Mouse (Mus musculus): ENCODE results near the gene Fanca. TPM values are rescaled to one million over a fixed set of nuclear protein-coding genes. Genes with fewer than 3 reads are reported as not detected.
"Not testable (repeated sequence)": the region's sequence is repeated elsewhere in the genome, so short reads cannot be mapped to it uniquely, and the experiment has no call there.

Fanca gene
- total RNA-seq, 4 experiments from 2014 or later = not detected

DNA sequence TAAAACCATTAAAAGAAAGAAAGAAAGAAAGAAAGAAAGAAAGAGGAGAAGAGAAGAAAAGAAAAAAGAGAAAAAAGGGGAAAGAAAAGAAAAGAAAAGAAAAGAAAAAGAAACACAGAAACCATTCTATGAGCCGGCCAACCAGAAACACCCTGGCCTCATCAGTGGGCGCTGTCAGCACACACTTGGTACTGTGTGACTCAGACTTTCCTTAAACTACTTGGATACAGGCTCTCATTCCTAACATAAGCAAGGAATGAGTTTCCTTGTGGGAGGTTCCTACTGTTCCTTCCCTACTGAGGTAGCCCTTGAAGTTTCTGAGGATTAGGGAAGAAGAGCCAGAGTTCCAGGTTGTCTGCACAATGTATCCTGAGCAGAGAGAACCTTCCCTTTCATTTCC is 12.9 kb upstream of the Fanca start:
- no peak for DNase-seq (ENCODE audit: low spot score in 2 of 2)

DNA sequence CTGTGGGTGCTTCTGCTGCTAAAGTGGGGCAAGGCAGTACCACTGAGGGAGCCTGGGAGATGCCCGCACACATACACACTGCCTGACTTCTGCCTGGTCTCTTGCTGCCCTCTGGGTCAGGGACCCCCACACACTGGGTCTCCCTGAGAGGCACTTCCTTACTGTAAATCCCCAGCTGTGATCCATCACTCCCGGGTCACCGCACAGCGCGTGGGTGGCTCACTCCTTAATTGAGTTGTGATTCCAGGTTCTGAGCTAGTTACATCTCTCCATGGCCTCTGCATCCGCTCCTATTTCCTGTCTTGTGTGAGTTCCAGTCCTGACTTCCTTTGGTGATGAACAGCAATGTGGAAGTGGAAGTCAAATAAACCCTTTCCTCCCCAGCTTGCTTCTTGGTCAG is 12.3 kb upstream of the Fanca start:
- no peak for DNase-seq (ENCODE audit: low spot score in 2 of 2)

DNA sequence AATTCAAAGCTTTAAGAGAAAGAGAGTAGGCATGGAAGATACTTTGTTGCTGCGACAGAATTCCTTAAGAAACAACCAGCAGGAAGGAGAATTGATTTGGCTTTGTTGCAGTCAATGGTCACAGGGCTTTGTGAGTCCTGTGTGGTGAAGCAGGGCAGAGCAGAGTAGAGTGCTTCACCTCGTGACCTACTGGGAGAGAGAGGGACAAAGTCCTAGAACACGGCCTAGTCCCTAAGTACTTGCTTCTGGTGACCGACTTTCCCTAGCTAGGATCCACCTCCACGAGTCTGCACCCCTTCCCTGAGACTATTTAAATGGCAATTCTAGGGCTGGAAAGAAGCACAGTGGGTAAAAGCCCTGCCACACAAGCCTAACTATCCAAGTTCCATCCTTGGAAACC is 11.6 kb upstream of the Fanca start:
- DNase-seq (ENCODE audit: low spot score in 2 of 2) = no peak

DNA sequence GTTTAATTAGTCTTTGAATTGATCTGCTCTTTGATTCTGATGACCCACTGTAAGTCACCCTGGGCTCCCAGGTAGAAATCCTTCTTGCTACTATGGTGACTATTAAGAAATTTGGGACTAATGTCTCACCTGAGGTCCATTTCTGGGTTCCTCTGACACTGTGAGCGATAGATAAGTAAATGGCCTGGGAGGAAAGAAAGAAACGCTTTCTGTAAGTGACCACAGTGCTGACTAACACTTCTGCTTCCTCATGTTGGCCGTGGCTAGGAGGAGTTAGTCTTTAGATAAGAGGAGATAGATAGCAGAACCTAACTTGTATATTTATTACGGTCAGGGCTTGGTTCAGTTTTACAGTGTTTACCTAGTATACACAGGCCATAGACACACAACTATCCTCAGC is 11.0 kb upstream of the Fanca start:
- DNase-seq (ENCODE audit: low spot score in 2 of 2) = no peak

DNA sequence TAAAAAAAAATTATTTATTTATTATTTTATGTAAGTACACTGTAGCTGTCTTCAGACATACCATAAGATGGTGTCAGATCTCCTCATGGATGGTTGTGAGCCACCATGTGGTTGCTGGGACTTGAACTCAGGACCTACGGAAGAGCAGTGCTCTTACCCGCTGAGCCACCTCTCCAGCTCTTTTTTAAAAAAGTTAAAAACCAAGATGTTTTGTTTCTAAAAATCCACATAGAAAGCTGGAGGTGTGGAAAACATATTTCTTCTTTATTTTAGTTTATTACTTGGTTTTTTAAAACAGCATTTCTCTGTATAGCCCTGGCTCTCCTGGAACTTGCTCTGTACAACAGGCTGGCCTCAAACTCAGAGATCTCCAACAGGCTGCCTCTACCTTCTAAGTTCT is 10.2 kb upstream of the Fanca start:
- DNase-seq (ENCODE audit: low spot score in 2 of 2) = no peak

DNA sequence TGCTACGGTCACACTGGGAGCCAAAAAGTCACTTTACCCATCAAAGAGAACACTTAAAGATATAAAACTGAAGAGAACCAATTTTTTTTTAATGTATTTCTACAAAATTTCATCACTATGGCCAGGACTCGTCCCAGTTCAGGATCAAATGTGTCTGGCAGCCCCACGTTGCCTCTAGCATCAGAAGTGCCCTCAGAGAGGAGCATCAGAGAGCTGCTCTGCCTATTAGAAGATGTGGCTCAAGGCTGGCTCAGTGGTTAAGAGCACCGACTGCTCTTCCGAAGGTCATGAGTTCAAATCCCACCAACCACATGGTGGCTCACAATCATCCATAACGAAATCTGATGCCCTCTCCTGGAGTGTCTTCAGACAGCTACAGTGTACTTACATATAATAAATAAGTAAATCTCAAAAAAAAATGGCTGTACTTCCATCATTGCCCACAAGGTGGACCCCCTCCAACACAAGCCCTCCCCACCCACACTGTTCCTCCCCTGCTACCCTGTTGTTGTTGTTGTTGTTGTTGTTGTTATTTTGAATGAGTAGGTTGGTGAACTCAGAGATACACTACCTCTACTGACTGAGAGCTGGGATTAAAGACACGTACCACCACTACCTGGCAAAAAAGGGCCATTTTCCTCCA is 1.3 kb upstream of the Fanca start:
- no peak for DNase-seq (ENCODE audit: low spot score in 2 of 2)

DNA sequence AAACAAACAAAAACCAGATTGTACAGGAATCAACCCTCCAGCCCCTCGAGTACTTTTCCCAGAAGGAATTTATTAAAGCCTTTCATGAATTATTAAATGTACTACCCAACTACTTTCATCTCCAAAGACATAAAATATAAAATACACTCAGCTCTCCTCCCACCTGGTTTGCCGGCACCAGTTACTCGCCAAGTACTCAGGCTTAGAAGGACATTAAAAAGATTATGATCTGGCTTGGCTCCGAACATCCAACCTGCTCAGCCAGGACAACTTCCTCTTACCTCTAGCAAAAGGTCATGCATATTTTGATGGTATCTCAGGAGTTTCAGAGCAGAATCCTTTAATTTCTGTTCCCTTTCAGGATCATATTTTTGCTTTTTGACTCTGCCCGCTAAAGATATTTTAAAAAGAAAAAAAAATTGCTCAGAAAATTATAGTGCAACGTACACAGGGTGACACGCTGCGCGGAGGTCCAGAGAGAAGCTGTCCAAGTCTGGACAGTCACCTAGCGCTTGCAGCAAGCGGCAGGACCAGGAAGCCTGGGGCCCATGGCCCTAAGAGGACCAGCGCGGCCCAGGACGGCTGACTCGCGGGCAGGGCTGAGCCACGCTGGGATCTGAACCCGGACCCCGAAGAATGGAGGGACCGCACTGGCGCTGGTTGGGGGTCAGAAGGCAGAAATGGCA is 452 bp downstream of the Fanca start:
- no peak for DNase-seq (ENCODE audit: low spot score in 2 of 2)

DNA sequence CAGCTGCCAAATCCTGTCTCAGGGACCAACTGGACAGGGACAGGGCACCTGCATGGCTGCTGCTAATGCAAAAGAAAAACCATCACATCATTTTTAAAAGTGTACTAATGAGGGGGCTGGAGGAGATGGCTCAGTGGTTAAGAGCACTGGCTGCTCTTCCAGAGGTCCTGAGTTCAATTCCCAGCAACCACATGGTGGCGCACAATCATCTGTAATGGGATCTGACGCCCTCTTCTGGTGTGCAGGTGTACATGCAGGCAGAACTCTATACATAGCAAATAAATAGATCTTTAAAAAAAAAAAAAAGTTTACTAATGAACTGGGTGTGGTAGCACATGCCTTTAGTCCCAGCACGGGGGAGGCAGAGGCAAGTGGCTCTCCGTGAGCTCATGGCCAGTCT is 9.6 kb downstream of the Fanca start:
- DNase-seq (ENCODE audit: low spot score in 2 of 2) = no peak

DNA sequence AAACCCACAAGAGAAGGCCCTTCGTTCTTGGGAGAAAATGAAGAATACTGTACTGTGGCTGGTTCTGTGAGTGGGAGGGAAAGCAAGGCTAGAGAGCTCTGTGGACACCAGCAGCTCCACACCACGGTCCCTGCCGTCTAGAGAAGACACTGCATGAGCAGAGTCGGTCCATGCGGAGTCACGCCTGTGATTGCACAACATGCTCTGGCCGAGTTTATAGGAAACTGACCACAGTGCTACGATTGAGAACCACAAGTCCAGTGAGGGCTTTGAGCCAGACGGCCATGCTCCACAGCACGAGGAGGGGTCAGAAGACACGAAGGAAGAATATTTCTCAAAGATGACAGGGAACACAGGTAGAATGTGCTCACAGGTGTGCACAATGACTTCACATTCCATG is 20.1 kb downstream of the Fanca start:
- no peak for DNase-seq (ENCODE audit: low spot score in 2 of 2)

DNA sequence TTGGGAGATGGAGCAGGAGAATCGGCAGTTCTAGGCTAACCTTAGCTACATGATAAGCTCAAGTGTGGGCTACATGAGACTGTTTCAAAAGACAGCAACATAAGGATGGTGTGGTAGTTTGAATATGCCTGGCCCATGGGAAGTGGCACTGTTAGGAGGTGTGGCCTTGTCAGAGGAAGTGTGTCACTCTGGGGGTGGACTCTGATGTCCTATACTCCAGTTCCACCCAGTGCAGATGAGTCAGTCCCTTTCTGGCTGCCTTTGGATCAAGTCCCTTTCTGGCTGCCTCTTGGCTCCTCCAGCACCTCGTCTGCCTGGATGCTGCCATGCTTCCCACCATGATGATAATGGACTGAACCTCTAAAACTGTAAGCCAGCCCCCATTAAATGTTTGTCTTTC is 25.6 kb downstream of the Fanca start:
- no peak for DNase-seq (ENCODE audit: low spot score in 2 of 2)

DNA sequence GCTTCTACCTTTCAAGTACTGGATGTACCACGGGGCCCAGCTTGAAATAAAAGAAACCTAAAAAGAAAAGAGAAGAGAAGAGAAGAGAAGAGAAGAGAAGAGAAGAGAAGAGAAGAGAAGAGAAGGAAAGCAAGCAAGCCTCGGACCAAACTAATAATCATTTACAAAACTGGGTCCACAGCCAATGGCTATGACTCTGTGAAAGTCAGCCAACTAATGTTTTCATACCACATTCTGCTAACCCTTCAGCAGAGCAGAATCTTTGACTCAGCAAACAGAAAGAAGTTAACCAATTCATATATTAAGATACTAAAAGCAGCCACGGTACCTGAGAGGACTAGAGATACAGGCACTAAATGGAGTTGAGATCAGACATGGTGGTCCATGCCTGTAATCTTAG is 26.1 kb downstream of the Fanca start:
- DNase-seq (ENCODE audit: low spot score in 2 of 2) = no peak

DNA sequence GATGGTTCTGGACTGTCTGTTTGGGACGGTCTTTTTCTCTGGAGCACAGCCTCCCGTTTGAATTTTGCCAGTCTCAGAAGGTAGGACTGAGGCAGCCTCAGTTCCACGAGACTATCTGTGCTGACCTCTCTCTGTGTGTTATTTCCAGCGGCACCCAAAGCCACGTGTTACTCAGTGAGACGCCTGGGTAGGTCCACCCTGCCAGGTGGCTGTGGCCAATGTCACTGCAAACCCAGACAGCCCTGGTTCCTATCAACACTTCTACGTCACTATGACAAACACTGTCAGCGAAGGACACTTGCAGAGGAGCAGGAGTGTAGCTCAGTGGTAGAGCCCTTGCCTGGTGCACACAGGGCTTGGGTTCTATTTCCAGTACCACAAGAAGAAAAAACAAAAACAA is 26.7 kb downstream of the Fanca start:
- DNase-seq (ENCODE audit: low spot score in 2 of 2) = no peak

DNA sequence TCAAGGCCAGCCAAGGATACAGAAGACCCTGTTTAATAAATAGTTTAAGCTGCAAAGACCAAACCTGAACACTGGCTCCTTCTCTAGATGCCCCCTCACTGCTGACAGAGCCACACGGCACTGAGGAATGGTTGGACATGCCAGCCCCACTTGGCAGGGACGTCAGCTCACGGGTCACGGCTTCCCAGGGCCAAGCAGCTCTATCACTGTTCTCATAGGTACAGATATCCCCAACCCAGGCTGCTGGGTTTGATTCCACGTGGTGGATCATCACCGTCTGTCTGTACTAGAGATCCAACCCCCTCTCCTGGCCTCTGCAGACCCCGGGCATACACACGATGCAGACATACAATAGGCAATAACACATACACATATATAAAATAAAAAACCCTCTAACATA is 27.7 kb downstream of the Fanca start:
- no peak for DNase-seq (ENCODE audit: low spot score in 2 of 2)

DNA sequence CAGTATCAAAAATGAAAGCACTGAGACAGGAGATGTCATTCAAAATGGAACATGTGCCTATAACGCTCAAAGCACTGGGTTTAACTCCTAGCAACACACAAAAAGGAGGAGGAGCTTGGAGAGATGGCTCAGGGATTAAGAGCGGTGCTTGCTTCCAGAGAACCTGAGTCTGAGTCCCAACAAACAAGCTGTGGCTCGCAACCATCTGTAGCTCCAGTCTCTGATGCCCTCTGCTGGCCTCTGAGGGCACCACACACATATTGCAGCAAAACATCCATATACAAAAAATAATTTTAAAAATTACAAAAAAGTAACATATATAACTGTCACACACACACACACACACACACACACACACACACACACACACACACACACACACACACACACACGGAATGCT is 28.2 kb downstream of the Fanca start:
- no peak for DNase-seq (ENCODE audit: low spot score in 2 of 2)

DNA sequence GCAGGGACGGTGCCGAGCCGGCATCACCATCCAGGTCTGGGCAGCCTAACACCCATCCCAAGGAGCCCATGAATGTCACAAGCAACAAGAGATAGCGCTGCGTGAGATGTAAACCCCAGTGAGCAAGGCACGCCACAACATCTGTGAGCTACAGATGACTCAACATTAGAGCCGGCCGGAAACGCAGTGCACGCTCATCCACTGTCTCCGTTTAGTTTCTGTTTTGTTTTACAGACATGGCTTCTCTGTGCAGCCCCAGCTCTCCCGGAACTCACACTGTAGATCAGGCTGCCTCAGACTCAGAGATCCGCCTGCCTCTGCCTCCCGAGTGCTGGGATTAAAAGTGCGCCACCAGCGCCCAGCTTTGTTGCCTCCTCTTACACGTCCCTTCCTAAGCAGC is 31.0 kb downstream of the Fanca start:
- DNase-seq (ENCODE audit: low spot score in 2 of 2) = no peak

DNA sequence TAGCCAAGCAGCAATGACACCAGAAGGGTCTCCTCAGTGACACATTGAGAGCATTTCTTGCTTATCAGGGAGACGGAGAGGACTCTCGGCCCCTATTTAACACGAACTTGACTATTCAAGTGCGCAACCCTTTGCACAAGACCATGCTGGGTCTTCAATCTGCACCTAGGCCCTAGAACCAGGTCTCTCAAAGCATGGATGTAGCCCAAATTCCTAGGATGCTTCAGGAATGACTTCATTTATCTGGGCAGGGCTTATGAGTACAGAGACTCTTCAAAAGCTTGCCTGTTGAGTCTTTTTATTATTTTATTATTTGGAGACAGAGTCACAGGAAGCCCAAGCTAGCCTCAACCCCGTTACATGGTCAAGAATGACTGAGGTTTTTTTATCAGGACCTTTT is 33.9 kb downstream of the Fanca start:
- DNase-seq (ENCODE audit: low spot score in 2 of 2) = no peak

DNA sequence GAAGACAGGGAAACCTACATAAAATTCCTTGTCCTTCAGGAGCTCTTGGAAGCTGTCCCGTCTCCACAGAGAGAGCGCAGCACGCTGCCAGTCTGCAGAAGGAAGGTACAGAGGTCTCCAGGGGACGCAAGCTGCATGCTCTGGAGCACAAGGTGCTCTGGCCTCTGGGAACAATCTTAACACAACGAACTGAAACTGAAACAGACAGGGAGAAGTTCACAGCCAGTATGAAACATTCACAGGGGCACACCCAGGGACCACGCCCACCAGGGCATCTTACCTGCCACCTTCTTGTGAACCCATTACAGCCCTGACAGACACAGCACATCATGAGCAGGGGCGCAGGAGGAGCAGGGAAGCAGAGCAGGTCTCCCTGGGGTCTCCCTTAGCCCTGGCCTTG is 34.4 kb downstream of the Fanca start:
- DNase-seq (ENCODE audit: low spot score in 2 of 2) = no peak

DNA sequence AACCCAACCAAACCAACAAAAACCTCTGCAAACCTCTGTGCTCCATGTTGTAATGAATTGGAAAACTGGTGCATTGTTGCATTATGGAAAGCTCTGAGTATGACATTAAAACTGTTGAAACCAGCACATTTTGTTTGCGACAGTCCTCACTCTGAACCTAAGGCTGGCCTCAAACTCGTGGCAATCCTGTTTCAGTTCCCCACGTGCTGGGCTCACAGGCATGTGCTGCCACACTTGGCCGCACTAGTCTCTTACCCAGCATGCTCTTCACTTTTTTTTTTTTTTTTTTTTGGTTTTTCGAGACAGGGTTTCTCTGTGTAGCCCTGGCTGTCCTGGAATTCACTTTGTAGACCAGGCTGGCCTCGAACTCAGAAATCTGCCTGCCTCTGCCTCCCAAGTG is 35.4 kb downstream of the Fanca start:
- not testable (repeated sequence) for DNase-seq (ENCODE audit: low spot score in 2 of 2)

DNA sequence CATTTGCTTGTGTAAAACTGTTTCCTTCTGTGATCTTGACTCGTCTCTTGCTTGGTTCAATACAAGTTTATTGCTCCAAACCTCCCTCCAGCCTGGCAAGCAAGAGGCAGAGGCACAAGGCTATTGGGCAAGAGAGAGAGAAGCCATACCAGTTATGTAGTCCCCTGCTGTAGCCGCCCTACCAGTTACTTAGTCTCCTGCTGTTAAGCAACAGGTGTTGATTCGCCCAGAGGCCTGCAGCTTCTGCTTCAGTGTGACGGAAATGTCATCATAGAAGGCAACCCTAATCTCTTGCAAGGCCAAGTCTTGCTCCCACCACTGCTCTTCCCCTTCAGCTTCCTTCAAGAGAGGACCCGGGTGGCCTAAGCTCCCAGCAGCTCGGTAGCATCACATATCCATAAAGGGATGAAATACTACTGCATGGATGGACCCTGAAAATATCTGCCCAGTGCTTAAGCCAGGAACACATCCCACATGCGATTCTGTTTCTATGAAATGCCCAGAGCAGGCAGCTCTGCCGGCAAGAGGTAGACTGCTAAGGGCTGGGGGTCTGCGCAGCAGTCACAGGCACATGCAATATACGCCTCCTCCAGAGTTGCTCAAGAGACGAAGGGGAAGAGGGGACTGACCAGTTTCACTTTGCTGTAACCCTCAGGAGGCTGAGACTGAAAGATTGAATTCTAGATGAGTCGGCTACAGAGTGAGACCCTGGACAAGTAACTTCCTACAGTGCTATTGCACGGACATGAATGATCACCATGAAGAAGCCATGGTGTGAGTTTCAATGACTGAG is 37.9 kb downstream of the Fanca start:
- no peak for DNase-seq (ENCODE audit: low spot score in 2 of 2)

DNA sequence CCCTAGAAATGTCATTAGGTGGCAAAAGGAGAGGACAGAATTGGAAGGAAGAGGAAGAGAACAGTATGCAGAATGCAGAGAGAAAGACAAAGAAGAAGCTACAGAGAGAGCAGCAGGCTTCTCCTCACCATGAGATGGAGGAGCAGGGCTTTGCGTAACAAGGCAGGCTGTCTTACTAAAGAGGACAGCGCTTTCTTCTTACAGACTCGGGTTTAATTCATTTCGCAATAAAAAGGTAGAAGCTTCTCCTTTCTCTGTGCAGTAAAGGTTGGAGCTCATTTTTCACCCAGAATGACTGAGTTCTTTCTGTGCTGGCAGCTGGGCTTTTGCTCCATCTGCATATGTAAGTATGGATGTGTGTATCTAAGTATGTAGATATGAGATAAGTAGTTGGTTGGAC is 38.5 kb downstream of the Fanca start:
- DNase-seq (ENCODE audit: low spot score in 2 of 2) = no peak

DNA sequence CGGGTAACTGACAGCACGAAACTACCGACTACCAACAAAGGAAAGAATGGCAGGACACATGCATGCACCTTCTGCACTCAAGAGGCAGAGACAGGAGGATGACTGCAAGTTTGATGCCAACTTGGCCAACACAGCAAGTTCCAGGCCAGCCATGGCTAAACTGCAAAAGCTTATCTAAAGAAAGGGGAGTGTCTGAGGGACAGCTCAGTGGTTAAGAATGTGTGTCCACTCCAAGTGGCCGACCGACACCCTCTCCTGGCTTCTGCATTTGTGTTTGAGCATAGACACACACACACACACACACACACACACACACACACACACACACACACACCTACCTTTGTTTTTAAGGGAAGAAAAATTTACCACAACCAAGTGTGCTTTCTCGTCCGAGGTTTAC is 39.9 kb downstream of the Fanca start:
- no peak for DNase-seq (ENCODE audit: low spot score in 2 of 2)

DNA sequence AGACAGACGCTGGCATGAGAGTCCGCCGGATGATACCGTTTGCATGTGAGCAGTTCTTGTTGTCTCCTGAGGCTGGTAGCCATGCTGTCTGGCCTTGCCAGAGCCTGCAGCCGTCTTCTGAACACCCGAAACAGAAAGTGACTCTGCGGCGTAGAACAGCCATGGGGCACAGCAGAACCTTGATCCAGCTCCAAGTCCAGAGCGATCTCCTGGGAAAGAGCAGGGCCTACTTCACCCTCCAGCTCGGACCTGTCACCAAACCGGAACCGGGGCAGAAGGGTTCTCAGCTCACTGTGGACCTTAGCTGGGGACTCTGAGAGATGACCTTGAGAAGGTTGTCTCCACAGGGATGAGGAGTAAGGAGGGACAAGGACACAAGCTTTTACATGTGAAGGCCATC is 43.3 kb downstream of the Fanca start:
- DNase-seq (ENCODE audit: low spot score in 2 of 2) = no peak

DNA sequence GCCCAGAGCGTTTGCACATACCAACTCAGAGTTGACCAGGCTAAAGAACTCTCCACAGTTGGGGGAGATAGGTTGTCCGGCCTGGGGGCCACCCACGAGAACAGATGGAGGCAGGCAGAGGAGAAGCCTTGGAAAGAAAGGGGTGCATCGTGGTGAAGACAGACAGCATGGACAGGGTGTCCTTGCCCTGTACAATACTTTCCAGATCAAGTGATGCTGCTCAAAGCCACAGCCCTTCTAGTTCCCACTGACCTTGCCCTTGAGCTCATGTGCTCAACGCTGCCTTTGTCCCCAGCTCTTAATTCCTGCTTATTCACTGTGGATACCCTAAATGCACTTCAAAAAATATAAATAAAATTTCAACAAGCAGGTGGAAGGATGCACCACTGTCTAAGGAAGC is 43.9 kb downstream of the Fanca start:
- no peak for DNase-seq (ENCODE audit: low spot score in 2 of 2)

Measured in gastrocnemius, adult 8-10 months (tissue).